Mouse (Mus musculus) cerebellum, adult 11 months (tissue): ENCODE measurements around the gene Dohh.

Experiments
- DNase-seq: peaks from one replicate; pipeline ENCODE4 v3.0.0; 2022

Gene Dohh

DNA sequence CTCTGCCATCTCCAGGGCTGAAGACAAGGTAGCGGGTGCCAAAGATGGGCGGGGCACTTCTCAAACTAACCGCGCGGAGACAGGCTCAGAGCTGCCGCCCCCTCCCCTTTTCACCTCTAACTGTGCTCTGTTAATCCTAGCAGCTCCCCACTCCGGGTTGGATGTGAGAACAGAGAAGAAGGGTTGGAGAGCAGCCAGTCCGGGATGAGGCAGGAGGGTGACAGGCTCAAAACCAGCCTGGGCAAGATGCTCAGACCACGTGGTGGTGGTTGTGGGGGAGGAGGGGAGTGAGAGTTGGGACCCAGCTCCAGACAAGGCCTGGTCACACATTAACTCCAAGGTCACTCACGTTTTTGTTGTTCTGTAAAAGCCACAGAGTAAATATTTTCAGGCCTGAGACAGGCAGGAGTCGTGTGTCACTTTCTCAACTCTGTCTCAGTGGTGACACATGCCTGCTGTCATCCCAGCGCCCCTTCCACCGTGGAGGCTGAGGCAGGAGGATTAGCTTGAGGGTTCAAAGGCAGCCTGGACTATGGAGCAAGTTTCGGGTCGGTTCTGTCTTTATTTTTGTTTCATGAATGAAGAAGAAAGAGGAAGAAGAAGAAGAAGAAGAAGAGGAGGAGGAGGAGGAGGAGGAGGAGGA is 47.4 kb downstream of the Dohh start:
- DNase-seq = peak; percentile 67

DNA sequence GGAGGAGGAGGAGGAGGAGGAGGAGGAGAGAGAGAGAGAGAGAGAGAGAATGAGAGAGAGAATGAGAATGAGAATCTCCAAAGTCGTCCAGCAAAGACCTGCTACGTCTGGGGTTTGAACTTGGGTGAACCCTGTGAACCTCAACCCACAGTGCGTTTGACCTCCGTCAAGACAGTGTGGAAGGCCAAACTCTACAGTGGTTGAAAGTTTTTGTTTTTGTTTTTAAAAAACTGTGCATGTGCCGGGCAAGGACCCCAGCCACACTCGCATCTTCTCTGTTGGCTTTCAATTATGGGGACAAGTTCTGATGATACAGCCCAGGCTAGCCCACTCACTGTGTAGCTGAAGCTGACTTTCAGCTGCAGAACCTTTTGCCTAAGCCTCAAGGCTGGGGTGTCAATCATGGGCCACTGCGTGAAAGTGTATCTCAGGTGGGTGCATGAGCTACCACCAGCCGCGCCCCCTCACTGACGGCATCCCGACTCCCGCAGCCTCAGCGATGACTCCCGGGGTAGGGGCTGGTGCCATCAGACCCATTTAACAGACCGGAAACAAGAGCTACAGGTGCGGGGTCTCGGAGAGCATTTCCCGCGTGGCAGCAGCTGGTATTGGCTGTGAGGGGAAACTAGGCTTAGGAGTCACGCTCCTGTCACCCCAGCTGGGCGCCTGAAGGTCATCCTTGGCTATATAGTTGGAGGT is 48.1 kb downstream of the Dohh start:
- DNase-seq = no peak

DNA sequence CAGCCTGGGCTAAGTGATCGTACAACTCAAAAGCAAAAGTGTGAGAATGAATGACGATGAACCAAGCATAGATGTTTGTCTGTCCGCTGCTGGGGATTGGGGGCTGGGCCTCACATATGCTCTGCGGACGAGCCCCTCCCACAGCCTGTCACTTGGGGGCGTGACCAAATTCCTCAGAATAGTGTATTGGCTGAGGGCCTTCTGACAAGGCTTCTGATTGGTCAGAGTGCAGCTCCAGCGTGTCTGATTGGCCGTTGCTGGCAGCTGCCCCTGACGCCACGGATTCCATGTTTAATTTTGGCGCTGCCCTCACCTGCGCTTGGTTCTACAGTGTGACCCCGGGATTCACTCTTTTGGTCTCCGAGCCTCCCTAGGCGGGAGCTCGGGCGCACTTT is 48.6 kb downstream of the Dohh start:
- DNase-seq = peak; percentile 93

DNA sequence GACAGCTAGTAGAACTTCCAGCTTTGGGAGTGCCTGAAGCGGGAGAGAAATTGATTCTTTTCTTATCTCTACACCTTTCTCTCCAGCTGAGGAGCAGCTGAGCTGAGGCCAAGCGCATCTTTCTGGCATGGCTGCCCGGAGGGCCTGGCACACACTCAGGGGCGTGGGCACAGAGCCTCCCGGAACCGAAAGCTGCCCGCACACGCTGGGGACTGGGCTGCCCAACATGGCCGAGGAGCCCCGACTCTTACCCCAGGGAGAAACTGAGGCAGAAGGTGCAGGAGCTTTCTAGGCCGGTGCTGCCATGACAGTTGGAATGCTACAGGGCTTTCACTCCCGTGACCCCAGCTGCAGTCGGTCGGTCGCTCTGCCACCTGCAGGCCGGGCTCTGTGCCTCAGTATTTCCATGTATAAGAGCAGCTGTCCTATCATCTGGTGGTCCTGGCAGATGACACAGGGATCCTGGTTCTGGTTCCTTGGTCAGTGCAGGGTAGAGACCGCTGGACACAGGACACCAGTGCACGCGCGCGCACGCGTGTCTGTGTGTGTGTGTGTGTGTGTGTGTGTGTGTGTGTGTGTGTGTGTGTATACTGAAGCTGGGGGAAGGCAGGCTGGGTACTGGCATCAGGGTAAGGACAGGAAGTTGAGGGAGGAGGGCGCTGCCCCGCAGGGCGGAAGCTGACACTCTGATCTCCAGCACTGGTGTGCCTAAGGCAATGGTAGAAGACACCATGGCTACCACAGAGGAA is 49.5 kb downstream of the Dohh start:
- DNase-seq = peak; percentile 62

DNA sequence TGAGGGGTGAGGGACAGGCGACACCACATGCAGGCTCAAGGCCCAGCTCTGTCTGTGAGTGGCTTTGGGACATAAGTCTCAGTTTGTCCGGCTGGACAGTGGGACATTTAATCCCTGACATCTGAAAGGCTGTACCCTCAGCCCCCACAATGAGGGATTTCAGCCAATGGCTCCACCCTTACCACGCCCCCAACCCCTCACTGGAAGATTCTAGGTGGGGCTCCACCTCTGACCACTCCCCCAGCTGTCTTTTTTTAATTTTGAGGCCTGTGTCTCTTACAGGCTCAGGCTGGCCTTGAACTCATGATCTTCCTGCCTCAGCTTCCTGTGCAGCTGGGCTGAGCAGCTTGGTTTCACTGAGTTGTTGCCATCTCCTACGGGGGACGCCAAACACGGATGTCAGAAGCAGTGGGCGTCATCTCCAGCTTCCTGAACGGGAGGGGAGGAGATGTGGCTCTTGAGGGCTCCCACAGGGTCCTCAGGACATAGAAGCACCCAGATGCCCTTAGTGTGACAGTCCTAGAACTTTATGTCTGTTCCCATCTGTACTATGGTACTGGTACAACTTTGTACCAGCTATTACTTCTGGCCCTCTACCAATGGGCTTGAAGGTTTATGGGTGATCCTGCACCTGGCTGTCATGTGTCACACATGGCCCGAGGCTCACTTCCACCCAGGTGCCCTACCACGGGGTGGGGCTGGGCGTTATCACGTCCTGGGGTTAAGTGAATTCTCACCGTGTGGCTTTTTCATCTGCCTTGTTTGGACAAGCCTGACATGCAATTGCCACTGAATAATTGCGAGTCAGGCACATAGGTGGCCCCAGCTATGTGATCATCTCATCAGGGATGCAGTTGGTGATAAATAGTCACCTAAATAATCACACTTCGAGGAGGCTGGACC is 50.4 kb downstream of the Dohh start:
- DNase-seq = no peak

DNA sequence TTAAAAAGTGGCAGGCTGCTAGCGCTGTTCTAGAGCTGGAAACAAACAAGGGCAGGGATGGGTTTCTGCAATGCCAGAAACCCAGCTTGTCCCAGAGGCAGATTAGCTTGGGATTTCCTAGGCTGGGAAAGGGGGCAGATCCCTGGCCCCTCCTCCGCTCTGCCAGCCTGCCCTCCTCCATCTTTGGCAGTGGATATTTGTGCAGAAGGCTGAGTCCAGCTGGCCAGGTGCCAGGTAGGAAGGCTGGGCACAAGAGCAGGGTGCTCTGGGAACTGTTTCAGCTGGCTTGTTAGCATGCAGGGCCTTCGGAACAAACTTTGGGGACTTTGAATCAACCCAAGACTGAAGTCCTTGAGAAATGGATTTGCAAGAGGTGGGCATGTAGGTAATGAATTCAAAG is 51.2 kb downstream of the Dohh start:
- DNase-seq = peak; percentile 82
